Mouse (Mus musculus): ENCODE measurements around the gene Gm3115.
"Not testable (repeated sequence)": the region's sequence is repeated elsewhere in the genome, so short reads cannot be mapped to it uniquely, and the experiment has no call there.

Gm3115 gene

GRCm38 (mm10) chr14:4083820-4084219 is at the start of gene Gm3115:
Gm3115 (plus strand) TSS chr14:4084120.
- not testable (repeated sequence) for DNase-seq (ENCODE audit: low read depth)

DNA sequence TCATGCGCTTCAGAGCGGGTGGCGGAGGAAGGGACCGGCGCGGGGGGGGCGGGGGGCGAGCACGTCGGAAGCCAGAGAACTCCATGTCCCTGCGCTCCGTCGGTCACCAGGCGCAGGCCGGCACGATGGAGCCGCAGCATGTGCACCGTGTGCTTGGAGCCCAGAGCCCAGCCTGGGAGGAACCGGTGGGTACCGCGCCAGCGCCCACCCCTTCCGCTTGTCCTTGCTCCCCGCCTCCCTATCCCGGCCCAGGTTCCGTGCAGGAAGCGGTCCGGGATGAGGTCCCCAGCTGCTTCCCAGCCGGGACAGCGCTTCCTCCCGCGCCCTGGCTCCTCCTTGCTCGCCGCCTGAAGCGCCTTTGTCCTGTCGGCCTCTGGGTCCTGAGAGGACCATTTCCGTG is 26.5 kb downstream of the Gm3115 start, which contains the start of gene Gm8108:
TSS of gene Gm8108 (plus strand) at position 101 of the 400 bp plus-strand sequence.
- DNase-seq (ENCODE audit: low read depth) = not testable (repeated sequence)

GRCm38 (mm10) chr14:4141646-4142045 is 57.7 kb downstream of the Gm3115 start:
- not testable (repeated sequence) for DNase-seq (ENCODE audit: low read depth)
